Mouse (Mus musculus) retina, postnatal 1 day (tissue): Measurements from ENCODE around the gene Rnd1.

Experiments used
- DNase-seq: peaks from one replicate; pipeline ENCODE4 v3.0.0-alpha.2; 2012

Gene Rnd1

DNA sequence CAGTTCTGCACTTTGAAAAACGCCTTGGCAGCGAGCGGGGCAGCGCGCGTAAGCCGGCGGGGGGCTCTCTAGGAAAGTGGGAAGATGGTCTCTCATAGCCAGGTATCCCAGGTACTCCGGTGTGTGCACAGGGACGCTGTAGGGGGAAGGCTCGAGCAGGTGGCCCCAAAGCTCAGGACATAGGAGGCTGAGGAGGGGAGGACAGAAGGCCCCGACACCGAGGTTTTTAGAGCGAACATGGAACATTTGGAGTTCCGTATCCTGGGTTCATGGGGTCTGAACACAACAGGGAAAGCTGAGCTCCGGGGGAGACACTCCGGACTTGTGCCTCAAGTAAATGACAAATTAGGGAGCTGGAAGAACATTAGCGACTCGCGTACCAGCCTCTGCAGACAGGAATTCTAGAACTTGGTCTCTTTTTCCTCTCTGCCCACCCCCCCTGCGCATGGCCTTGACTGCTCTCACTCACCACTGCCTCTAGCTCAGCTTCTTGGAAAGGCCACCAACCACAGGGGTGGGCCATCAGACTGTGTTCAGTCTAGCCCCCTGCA, 41.9 kb downstream of the Rnd1 start:
- DNase-seq = peak; percentile 63

DNA sequence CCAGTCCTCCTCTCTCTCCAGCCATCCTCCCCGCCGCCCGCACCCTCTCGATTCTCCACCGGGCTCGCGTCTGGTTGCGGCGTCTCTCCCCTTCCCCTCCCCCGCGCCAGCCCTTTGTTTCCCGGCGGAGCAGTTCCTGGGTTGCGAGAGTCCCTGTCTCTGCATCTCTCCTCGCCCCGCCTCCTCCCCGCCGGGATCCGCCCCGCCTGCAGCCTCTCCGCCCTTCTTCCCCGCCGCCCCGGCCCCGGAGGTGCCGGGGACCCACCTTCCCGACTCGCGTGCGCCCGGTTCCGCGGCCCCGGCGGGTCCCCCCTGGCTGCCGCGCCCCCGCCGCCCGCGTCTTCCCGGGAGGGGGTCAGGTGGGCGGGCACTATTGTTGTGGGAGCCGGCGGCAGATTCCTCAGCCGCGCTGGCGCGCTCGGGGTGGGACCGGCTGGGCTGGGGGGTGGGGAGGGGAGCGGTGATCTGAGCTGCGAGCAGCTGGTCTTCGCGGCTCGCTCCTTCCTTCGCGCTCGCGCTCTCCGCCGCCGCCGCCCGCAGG, 42.6 kb downstream of the Rnd1 start:
- DNase-seq = peak; percentile 91

DNA sequence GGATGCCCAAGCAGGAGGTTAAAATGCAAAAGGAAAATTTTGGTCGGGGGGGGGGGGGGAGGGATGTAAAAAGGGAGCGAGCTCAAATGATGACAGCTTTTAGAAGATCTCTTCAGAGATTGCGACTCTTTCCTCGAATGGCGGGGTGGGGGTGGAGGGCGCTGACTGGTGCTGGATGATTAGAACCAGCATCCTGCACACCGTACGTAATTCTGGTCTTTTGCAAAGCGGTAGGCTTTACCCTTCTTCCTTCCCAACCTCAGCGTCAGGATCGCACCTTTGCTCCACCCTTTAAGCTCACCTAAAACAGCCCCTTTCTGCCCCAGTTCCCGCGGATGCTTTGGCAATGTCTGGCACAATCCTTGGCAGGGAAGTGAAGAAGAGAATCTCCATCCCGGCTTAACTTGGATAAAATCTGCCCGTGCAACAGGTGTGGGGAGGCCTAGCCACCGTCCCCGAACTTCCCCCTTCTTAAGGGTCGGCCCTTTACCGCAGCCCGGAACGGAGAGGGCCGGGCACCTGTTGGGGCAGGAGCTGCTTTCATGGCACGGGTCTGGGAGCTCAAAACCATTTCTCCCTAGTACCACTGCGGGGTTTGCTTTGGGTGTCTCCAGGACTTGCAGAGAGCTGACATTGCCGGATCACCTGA, 43.3 kb downstream of the Rnd1 start:
- no peak for DNase-seq

DNA sequence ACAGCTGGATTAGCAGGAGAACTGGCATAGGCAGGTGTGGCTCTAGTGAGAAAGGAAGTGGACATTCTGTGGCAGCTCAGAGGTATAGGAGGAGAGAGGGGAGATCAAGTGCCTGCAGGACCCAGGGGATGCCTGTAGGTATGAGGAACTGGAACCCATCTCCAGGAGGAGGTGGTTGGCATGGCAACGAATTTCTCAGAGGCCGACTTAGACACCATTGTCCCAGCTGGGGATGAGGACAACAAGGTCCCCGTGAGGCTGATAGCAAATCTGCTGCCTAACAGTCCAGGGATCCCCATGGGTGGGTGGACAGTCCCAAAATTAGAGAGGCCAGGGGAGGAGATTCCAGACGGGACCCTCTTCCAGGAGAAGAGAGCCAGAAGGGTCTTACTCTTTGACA, 44.3 kb downstream of the Rnd1 start:
- DNase-seq = peak; percentile 55

DNA sequence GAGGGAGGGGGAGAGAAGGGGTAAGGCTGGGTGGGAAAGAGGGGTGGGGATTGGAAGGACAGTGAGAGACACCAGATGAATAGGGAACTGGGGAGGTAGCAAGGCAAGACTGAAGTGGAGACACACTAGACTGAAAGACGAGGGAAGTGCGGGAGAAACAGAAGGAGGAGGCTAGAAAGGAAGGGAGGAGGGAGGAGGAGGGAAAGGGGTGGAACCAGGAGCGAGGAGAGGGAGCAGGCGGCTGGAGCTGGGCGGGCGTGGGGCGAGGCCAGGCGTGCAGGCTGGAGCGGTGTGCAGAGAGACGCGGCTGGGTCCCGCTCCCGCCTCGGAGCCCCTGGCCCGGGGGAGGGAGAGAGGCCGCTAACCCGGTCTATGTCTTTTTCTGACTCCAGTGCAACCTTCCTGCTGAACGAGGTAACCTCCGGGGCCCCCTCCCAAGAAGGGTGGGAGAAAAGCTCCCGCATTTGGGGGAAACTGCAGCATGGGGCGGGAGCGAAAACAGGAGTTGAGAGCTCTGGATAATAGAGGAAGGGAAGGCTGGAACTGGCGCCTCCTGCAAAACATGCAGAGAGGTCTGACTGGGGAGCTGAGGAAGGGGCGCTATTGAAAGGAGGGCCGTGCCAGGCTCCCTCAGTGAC, 45.0 kb downstream of the Rnd1 start:
- peak; percentile 77 for DNase-seq

DNA sequence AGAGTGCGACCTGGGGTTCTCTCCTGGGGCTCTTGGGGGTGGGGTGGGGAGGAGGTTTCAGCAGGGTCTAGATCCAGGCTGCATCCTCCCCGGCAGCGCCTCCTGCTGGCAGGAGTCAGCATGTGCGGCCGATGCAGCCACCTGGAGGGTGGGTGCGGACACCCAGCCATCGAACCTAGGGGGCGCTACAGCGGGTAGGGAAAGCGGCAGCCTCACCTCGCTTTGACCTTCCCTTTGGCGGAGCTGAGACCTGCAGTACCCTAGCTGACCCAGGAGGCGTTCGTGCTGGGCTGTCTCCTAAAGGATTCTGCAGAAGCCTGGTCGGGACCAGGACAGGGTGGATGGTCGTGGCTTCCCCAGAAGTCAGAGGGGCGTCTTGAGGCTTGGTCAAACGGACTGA, 45.8 kb downstream of the Rnd1 start:
- DNase-seq = peak; percentile 92

DNA sequence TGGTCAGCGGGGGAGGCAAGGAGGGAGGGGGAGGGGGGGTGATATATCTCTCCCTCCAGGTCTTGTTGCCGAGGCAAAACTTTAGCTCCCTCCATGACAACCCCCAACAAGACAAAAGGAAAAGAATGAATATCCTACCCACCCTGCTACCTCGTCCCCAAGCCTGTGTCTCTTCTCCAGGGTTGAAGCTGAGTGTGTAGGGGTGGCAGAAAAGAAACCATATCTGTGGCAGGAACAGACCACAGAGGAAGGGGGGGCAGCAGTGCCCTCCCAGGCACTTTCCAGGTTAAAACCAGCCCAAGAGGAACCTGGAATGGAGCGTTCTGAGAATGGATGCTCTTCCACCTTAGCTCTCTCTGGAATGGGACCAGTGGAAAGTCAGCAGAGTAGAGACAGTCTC, 46.7 kb downstream of the Rnd1 start, which contains the start of gene Cacnb3:
TSS of gene Cacnb3 (plus strand) at position 301 of the 400 bp plus-strand sequence.
- no peak for DNase-seq

DNA sequence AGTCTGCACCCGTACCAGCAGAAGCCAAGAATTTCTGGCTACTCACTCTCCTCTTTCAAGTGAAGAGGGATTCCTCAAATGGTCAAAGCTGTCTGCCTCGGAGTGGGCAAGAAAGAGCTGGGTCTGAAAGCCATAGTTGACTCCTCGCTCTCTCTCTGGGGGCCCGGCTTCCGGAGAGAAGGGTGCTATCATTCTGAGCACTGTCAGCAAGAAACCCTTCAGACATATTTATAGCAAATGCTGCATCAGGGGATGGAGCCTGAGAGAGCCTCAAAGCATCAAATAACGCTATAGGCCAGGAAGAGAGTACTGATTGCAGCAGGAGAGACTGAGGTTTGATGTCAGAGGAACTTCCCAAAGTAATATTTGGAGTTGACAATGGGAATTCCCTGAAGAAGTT, 47.8 kb downstream of the Rnd1 start:
- no peak for DNase-seq

DNA sequence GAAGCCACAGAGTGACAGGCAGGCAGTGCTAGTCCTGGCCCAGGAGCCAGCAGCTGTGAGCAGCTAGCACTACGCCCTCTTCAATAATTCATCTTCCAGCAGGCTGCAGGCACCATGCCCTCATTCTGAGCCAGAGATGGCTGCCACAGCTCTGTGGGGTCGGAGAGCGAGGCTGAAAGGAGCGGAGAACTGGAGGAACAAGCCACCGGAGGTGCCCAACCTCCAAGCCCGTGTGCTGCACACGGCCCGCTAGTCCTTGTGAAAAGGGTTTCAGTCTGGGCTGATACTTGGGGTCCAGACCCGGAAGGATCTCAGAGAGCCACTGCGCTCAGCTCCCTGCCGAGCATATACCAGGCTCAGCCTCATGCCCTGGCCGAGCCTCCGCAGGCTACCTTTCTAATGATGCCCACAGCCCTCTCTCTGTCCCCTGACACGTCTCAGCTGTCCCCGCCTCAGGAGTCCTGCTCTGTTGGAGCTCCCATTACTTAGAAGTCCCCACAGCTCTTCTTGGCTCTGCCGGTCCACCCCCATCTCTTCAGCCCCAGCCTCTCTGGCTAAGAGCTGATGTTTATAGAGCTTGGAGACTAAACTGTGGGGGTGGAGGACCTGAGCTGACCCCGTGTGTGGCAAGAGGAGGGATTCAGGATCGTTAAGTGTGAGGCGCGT, 48.5 kb downstream of the Rnd1 start:
- peak; percentile 68 for DNase-seq

DNA sequence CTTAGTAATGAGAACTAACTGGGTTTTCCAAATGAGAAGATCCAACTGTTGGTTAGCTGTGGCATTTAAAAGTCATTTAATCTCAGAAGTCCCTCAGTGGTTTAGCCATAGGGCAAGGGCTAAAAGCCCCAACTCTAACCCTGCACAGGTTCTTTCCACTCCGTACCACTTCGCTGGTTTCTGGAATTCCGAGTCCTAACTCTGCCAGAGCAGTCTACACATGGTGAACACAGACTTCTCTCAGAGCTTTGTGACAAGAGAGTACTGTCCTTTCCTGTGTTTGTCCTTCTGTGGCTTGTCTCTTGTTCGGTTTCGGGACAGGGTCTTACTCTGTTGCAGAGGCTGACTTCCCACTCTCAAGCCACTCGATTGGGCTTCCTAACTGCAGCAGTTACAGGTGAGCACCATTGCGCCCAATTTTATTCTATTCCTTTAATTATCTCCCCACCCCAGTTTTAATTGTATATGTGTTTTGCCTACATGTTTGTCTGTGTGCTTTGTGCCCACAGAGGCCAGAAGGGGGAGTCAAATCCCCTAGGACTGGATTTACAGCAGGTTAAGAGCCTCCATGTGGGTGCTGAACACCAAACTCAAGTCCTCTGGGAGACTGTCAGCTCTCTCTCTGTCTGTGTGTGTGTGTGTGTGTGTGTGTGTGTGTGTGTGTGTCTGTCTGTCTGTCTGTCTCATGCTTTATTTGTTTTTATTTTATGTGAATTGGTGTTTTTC, 50.6 kb downstream of the Rnd1 start:
- DNase-seq = no peak

DNA sequence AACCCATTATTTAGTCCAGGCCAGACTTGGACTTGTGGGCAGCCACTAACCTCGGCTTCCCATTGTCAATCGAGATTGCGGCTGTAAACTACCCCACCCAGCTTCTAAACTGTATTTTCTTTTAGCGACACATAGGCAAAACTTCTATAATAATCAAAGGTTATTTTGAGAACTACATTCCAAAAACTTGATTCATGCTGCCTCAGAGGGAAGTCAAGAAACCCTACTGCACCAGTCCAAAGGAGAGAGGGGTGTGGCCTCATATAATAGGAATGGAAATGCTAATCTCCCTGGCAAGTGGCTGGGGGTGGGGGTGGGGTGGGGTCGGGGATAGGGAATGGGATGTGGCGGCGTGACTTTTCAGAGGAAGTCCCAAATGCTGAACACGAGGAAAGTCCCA, 51.2 kb downstream of the Rnd1 start:
- no peak for DNase-seq

DNA sequence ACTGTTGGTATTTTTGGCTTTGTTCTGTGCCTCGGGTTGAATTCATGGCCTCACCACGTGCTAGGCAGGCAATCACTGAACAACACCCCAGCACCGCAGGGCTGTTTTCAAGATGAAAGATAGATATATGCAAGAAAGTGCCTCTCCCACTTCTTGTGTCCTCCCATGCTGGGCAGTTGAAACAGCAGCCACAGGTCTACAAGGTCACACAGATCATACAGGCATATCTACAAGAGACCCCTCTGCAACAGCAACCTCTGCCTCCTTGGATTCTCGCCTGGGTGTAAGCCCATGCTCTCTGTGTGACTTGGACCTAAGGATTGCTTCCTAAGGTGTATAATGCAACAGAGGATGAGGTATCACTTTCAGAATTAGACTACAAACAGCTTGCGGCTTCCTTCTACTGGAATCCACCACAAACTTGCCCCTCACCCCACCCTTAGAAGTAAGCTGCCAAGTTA, 53.9 kb downstream of the Rnd1 start:
- DNase-seq = no peak

DNA sequence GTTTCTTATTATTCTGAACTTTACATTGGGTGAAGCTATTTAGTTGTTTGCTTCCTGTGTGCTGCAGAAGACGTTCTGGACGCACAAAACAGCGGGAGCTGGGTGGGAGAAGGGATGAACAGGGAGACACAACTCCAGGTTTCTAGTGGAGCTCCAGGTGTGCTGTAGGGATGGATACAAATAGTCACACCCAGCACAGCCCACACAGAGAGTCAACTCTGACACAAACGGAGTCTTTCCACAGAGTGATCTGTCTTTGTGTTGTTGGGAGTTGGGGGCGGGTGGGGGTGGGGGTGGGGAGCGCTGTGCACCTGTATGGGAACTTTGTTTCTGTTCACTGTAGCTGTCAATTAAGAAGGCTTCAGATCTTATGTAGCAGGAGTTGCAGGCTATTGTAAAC, 54.5 kb downstream of the Rnd1 start:
- DNase-seq = no peak

DNA sequence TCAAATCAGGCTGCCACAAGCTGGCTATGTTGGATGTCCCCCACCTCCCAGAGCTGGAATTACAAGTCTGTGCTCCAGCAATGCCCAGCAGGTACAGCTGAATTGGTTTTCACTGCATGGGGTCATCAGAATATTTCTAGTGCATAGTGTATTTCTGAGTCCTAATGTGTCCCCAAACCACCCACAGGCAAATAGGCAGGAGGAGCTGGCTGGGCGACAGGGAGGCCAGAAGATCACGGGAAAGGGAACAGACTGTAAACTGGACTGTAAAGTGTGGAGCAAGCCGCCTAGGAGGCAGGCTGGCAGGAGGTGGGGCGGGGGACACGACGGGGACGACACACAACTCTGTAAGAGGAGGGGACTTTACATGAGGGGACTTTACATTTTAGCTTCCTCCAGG, 55.1 kb downstream of the Rnd1 start:
- DNase-seq = no peak

DNA sequence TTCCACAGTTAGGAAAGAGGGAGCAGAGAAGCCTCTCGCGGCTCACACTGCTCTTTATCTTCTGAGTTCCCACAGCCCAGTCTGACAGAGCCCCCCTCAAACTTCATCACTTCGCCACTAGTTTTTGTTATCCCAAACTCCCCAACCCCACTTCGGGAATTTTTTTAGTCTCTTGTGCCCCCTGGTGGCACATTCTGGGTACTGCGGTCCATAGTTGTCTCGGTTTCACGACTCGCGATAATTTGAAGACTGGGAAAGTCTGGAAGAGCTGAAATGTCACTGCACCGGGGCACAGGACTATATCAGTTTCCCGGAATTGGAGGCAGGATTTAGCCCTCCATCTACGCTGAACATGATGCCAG, 60.1 kb downstream of the Rnd1 start:
- DNase-seq = peak; percentile 87

DNA sequence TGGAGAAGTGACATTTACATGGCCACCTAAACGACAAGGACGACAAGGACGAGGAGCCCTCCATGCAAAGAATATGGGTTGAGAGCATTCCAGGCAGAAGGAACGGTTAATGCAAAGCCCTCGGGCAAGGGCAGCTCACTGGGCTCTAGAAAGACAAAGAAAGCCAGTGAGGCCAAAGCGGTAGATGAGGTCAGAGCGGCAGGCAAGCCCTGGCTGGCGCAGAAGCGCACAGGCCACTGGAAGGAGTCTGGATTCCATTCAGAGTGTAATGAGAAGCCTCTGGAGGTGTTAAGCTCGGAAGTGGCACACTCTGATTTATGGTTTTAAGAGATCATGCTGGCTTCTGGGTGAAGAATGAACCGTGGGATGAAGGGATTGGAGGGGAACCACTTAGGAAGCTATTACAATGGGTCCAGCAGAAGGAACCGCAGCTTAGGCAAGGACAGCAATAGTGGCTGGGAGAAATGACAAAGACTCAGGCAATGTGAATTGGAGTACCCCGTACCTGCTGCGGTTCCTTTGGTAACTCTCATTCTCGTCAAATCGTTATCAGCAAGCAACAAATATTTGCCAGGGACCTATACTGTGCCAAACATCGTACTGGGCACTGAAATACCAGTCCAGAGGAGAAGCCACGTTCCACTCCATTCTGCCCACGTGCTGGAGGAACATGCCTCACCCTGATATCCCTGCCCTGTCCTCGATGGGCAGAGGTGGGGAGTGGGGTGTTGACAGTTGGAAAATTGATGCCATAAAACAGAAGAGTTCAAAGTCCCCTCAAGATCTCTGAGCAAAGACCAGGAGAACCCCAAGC, 60.7 kb downstream of the Rnd1 start:
- DNase-seq = no peak

DNA sequence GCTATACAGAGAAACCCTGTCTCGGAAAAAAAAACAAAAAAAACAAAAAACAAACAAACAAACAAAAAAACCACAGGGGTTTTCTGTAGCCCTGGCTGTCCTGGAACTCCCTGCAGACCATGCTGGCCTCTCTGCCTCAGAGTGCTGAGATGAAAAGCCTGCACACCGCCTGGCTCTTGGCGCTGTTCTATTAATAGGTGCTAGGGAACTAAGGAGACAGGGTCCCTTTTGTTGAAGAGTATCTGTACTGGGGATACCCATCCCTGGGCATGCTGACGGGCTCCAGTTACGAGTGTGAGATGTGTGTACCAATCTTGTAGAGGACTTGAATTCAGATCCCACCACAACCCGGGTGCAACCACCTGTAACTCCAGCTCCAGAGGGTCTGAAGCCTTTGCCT, 61.5 kb downstream of the Rnd1 start:
- no peak for DNase-seq

DNA sequence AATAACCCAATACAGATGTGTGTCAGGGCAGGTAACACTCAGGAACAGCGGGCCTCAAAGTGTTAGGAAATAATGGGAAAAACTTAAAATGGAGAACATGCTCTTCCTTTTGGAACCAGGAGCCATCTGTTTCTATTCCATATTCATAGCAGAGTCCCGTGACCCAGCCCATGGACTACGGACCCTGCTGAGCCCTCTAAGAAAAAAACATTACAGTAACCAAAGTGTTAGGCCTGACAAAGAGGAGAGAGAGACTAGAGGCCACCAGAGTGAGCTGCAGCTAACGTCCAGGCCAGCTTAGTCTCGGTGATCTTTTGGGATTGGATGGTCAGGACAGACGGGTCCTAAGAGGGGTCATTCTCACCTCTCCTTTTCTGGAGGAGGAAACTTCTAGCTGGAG, 62.3 kb downstream of the Rnd1 start:
- DNase-seq = no peak

DNA sequence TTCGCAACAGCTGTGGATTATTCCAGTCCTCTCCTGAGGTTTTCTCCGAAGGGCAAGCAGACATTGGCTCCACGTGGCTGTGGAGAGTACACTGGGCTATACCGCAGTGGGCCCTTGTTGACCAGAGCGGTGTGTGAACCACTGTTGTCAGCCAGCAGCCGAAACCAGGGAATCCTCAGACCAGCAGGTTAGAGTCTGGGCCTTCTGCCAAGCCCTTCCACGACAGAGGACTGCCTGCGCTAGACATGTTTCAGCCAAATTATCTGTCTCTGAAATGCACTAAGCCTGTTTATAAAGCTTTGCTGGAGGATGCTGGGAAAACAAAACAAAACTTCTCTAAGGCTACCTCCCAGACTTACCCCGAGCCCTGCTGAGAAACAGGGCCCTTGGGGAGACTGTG, 62.7 kb downstream of the Rnd1 start:
- no peak for DNase-seq
